ENCODE assay signal across 15 mouse cellular contexts in the genomic region with DNA sequence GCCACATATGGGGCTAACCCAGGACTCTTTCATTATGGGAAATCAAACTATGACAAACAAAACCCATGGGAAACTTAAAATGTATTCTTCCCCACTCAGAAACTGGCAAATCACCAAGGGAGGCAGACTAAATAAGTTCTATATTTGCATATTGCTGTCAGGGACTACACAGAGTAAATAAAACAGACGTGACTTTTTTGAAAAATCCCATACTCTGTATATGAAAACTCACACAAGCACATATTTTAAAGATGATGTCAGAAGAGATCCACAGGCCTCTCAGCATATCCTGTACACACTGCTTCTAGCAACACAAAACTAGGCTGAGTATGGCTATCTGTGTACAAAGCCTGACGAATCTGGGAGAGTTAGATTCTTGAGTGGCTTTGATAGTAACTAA. TPM values are rescaled to one million over a fixed set of nuclear protein-coding genes. Genes with fewer than 3 reads are reported as not detected.
"Had no signal": no experiment of that assay in that cellular context is flagged by ENCODE, and none has a peak within 500 bp of the region (broad histone marks: within the 10 kb centered on the region; RNA-seq: fewer than 3 reads in every experiment).

No protein-coding gene starts in this region.

- H3K4me1 ChIP-seq: limb, embryonic 15.5 days; liver, embryonic 12.5 days; megakaryocyte, embryonic 14.5 days; midbrain, embryonic 12.5 days had no signal

- DNase-seq: kidney, adult 8-10 months; kidney, postnatal 25 days; layer of hippocampus, adult 9-11 months; layer of hippocampus, postnatal 36 days; lung, postnatal 36 days; right cerebral cortex, postnatal 14 days; thymus, adult 2 months; thymus, postnatal 36 days had no signal

- H3K4me2 ChIP-seq: limb, embryonic 15.5 days; liver, embryonic 12.5 days; midbrain, embryonic 12.5 days had no signal

- ATAC-seq: inflammation-experienced regulatory T-cells, adult 6 months; liver, embryonic 12.5 days had no signal

- H3K27me3 ChIP-seq: limb, embryonic 15.5 days; liver, embryonic 12.5 days; midbrain, embryonic 12.5 days had no signal

- H3K4me3 ChIP-seq: limb, embryonic 15.5 days; liver, embryonic 12.5 days; megakaryocyte, embryonic 14.5 days; midbrain, embryonic 12.5 days had no signal

- H3K27ac ChIP-seq: limb, embryonic 15.5 days; liver, embryonic 12.5 days; midbrain, embryonic 12.5 days had no signal

- H3K9me3 ChIP-seq: limb, embryonic 15.5 days; liver, embryonic 12.5 days; megakaryocyte, embryonic 14.5 days; midbrain, embryonic 12.5 days had no signal

- H3K9ac ChIP-seq: limb, embryonic 15.5 days; liver, embryonic 12.5 days; midbrain, embryonic 12.5 days had no signal

- H3K36me3 ChIP-seq: limb, embryonic 15.5 days; liver, embryonic 12.5 days; midbrain, embryonic 12.5 days had no signal

RNA-seq across cellular contexts. Expression of a gene that starts 24.7 kb away (rescaled TPM):
- polyA plus RNA-seq: inflammation-experienced regulatory T-cells, adult 6 months had no signal

RNA-seq across cellular contexts. Expression of a gene that starts 27.4 kb away (rescaled TPM):
- polyA plus RNA-seq: inflammation-experienced regulatory T-cells, adult 6 months; liver, embryonic 12.5 days; liver, embryonic 16.5 days; spleen, adult 2 months had no signal
